12 mouse cellular contexts compared by ENCODE assay signal in genomic region chr16:37730293-37730835, GRCm38 (mm10). TPM values are rescaled to one million over a fixed set of nuclear protein-coding genes. Genes with fewer than 3 reads are reported as not detected.
DNase-seq lines count a peak whose midpoint lies in the region; ATAC-seq lines count a peak whose summit lies in the region.
"Had no signal": no experiment of that assay in that cellular context is flagged by ENCODE, and none has a peak within 500 bp of the region (broad histone marks: within the 10 kb centered on the region; RNA-seq: fewer than 3 reads in every experiment).

No protein-coding gene starts in this region.

- H3K4me1 ChIP-seq in lung, embryonic 15.5 days = peaks cover 38% of the 10 kb centered on the region
- no peaks in the 10 kb centered on the region for H3K4me1 ChIP-seq in kidney, embryonic 14.5 days (ENCODE audit: control insufficient read depth, insufficient read depth, low read length)
- H3K4me1 ChIP-seq: liver, embryonic 12.5 days had no signal

- H3K9ac ChIP-seq in lung, embryonic 15.5 days = no peak overlapping the region
- no peak overlapping the region for H3K9ac ChIP-seq in kidney, embryonic 14.5 days (ENCODE audit: low read depth, low read length)
- H3K9ac ChIP-seq: liver, embryonic 12.5 days had no signal

- 82% methylated on average over 8 of the region's 8 CpGs for WGBS in lung, embryonic 15.5 days
- 78% methylated on average over 8 of the region's 8 CpGs for WGBS in kidney, embryonic 14.5 days

- H3K4me3 ChIP-seq in lung, embryonic 15.5 days = no peak overlapping the region
- no peak overlapping the region for H3K4me3 ChIP-seq in kidney, embryonic 14.5 days (ENCODE audit: low read length)
- H3K4me3 ChIP-seq: liver, embryonic 12.5 days had no signal

- no peak for ATAC-seq in lung, embryonic 15.5 days (ENCODE audit: borderline replicate concordance, extremely low read depth, low FRiP score, low TSS enrichment)
- ATAC-seq in kidney, embryonic 14.5 days (ENCODE audit: low FRiP score, low TSS enrichment) = no peak
- ATAC-seq: liver, embryonic 12.5 days had no signal

- no peaks in the 10 kb centered on the region for H3K27me3 ChIP-seq in lung, embryonic 15.5 days
- H3K27me3 ChIP-seq in kidney, embryonic 14.5 days (ENCODE audit: control insufficient read depth, insufficient read depth, low read length) = no peaks in the 10 kb centered on the region
- H3K27me3 ChIP-seq: CH12.LX; liver, embryonic 12.5 days had no signal

- intact Hi-C loops in heart, postnatal 10 days (cut with DNase I) = no loop called here

- H3K36me3 ChIP-seq in lung, embryonic 15.5 days = no peaks in the 10 kb centered on the region
- H3K36me3 ChIP-seq in kidney, embryonic 14.5 days (ENCODE audit: control insufficient read depth, insufficient read depth, low read length) = no peaks in the 10 kb centered on the region
- H3K36me3 ChIP-seq: liver, embryonic 12.5 days had no signal

- 0 out of 2 replicates have a peak overlapping the region, but pooled peaks have one; percentile 64 for H3K27ac ChIP-seq in lung, embryonic 15.5 days
- H3K27ac ChIP-seq in kidney, embryonic 14.5 days (ENCODE audit: low read depth, low read length) = no peak overlapping the region
- H3K27ac ChIP-seq: liver, embryonic 12.5 days had no signal

- no peaks in the 10 kb centered on the region for H3K9me3 ChIP-seq in lung, embryonic 15.5 days
- H3K9me3 ChIP-seq in kidney, embryonic 14.5 days (ENCODE audit: control insufficient read depth, low read length) = no peaks in the 10 kb centered on the region
- H3K9me3 ChIP-seq: liver, embryonic 12.5 days had no signal

- H3K4me2 ChIP-seq in lung, embryonic 15.5 days = no peak overlapping the region
- H3K4me2 ChIP-seq in kidney, embryonic 14.5 days (replicated peaks; ENCODE audit: low read depth, low read length) = no peak overlapping the region
- H3K4me2 ChIP-seq: liver, embryonic 12.5 days; midbrain, embryonic 11.5 days had no signal

- DNase-seq in heart, adult 11 months = peak; percentile 89
- DNase-seq in heart, postnatal 10 days = no peak
- DNase-seq in lung, postnatal 10 days = no peak
- peak; percentile 82 for DNase-seq in fibroblast of lung, adult 2 months (ENCODE audit: low read depth)
- no peak for DNase-seq in yolk sac, embryonic 10.5 days (ENCODE audit: low spot score)
- DNase-seq: cerebellum, postnatal 14 days; kidney, postnatal 10 days had no signal

RNA-seq across cellular contexts. Expression of gene Fstl1, which starts 46.3 kb away (rescaled TPM):
- total RNA-seq in heart, postnatal 10 days (2021) = 100 to 1,000 TPM; 352 to 420 TPM
- polyA plus RNA-seq in lung, embryonic 15.5 days (2015; fragmentation: Nextera tagmentation; extraction: Ambion mirVana) = 520 and 550 TPM in 2 replicates
- 522 and 589 TPM in 2 replicates for polyA plus RNA-seq in kidney, embryonic 14.5 days (2014; fragmentation: Nextera tagmentation; extraction: Ambion mirVana)

Comparison
In these comparisons a context has a peak if more than half of its experiments do, and no peak if none do; other contexts are left out.
1. DNase-seq: peak in heart, adult 11 months (single experiment) and fibroblast of lung, adult 2 months (single experiment); none in heart, postnatal 10 days (0 of 2), lung, postnatal 10 days (single experiment) and yolk sac, embryonic 10.5 days (single experiment).